Mouse (Mus musculus) heart, adult 11 months (tissue): ENCODE measurements around the gene Mettl17.
A peak's percentile ranks its signal among the peaks of the same experiment; 100 is the strongest.

Source experiments
- DNase-seq: peaks from one replicate; pipeline ENCODE4 v3.0.0; 2022

Gene Mettl17

GRCm38 (mm10) chr14:51896539-51897170 lies 12.0 kb downstream of the Mettl17 start:
- peak; percentile 76 for DNase-seq

- no peak for DNase-seq
Measured at GRCm38 (mm10) chr14:51899351-51899750, 14.7 kb downstream of the Mettl17 start.

GRCm38 (mm10) chr14:51902806-51903710 lies 18.4 kb downstream of the Mettl17 start:
- peak; percentile 91 for DNase-seq

GRCm38 (mm10) chr14:51903782-51904181 lies 19.1 kb downstream of the Mettl17 start:
- DNase-seq: peak; percentile 92

GRCm38 (mm10) chr14:51904706-51905105 lies 20.1 kb downstream of the Mettl17 start:
- DNase-seq: no peak

GRCm38 (mm10) chr14:51906102-51906501 lies 21.5 kb downstream of the Mettl17 start:
- no peak for DNase-seq

- DNase-seq: peak; percentile 90
Measured at GRCm38 (mm10) chr14:51911301-51911700, 26.7 kb downstream of the Mettl17 start.

- peak; percentile 97 for DNase-seq
Measured at GRCm38 (mm10) chr14:51912391-51913061, 27.9 kb downstream of the Mettl17 start.

- DNase-seq: peak; percentile 99
Measured at GRCm38 (mm10) chr14:51913062-51913959, 28.7 kb downstream of the Mettl17 start.

- DNase-seq: peak; percentile 100
Measured at GRCm38 (mm10) chr14:51913960-51914762, 29.5 kb downstream of the Mettl17 start, which contains the start of gene Ndrg2. Gene Ndrg2 (minus strand): TSS chr14:51914158.

- peak; percentile 96 for DNase-seq
Measured at GRCm38 (mm10) chr14:51915030-51915429, 30.4 kb downstream of the Mettl17 start.

- no peak for DNase-seq
Measured at GRCm38 (mm10) chr14:51916539-51916938, 31.9 kb downstream of the Mettl17 start.

GRCm38 (mm10) chr14:51918125-51918524 lies 33.5 kb downstream of the Mettl17 start, which contains the start of gene Tppp2:
Gene Tppp2 (plus strand): TSS chr14:51918425.
- no peak for DNase-seq

GRCm38 (mm10) chr14:51918966-51919365 lies 34.3 kb downstream of the Mettl17 start:
- DNase-seq: no peak

- DNase-seq: peak; percentile 99
Measured at GRCm38 (mm10) chr14:51921759-51922570, 37.3 kb downstream of the Mettl17 start.

- peak; percentile 89 for DNase-seq
Measured at GRCm38 (mm10) chr14:51922571-51922865, 37.9 kb downstream of the Mettl17 start, which contains the start of gene Rnase13. Gene Rnase13 (minus strand): TSS chr14:51922773.

- peak; percentile 68 for DNase-seq
Measured at GRCm38 (mm10) chr14:51922910-51923309, 38.3 kb downstream of the Mettl17 start.

- DNase-seq: peak; percentile 82
Measured at GRCm38 (mm10) chr14:51923492-51923891, 38.9 kb downstream of the Mettl17 start.

- DNase-seq: peak; percentile 79
Measured at GRCm38 (mm10) chr14:51926930-51927329, 42.3 kb downstream of the Mettl17 start.

- peak; percentile 99 for DNase-seq
Measured at GRCm38 (mm10) chr14:51929309-51929943, 44.8 kb downstream of the Mettl17 start.
